Mouse (Mus musculus) embryonic facial prominence, embryonic 12.5 days (tissue): ENCODE results near the gene Smoc1. TPM values are rescaled to one million over a fixed set of nuclear protein-coding genes. Genes with fewer than 3 reads are reported as not detected.
A peak's percentile ranks its signal among the peaks of the same experiment; 100 is the strongest.

ENCODE experiments used
- ATAC-seq: fragments of 200-750 bp; cut with Nextera tagmentation; 2 replicates; pipeline ENCODE4 v1.8.0; 2017; ENCODE audit not compliant: insufficient number of reproducible peaks, insufficient read depth, low FRiP score, low TSS enrichment
- H3K27ac ChIP-seq: fragments of 300-500 bp; sonication (generic); 2 replicates; pipeline ENCODE4 v1.5.1; 2016; ENCODE audit warnings: mild to moderate bottlenecking
- H3K27me3 ChIP-seq: fragments of 300-500 bp; sonication (generic); 2 replicates; pipeline ENCODE4 v1.6.1; 2016; ENCODE audit warnings: mild to moderate bottlenecking, moderate library complexity
- H3K36me3 ChIP-seq: fragments of 300-500 bp; sonication (generic); 2 replicates; pipeline ENCODE4 v1.6.1; 2016; ENCODE audit warnings: mild to moderate bottlenecking
- H3K4me1 ChIP-seq: fragments of 300-500 bp; sonication (generic); 2 replicates; pipeline ENCODE4 v1.6.1; 2016
- H3K4me2 ChIP-seq: fragments of 300-500 bp; sonication (generic); replicated peaks from 2 replicates; pipeline ENCODE4 v1.6.1; 2016; ENCODE audit warnings: mild to moderate bottlenecking, moderate library complexity
- H3K4me3 ChIP-seq: fragments of 300-500 bp; sonication (generic); 2 replicates; pipeline ENCODE4 v1.5.1; 2016; ENCODE audit warnings: mild to moderate bottlenecking
- H3K9ac ChIP-seq: fragments of 300-500 bp; sonication (generic); 2 replicates; pipeline ENCODE4 v1.6.1; 2016; ENCODE audit warnings: mild to moderate bottlenecking, moderate library complexity
- H3K9me3 ChIP-seq: fragments of 300-500 bp; sonication (generic); 2 replicates; pipeline ENCODE4 v1.6.1; 2016; ENCODE audit warnings: mild to moderate bottlenecking, moderate library complexity
- WGBS: fragments of 180-500 bp; shearing (Covaris S2); methylation state at CpG from one replicate; pipeline ENCODE4 v1.1.7; 2016; 5-methylcytosine and 5-hydroxymethylcytosine counted together
- polyA plus RNA-seq: library from polyadenylated mRNA; unstranded; fragments of >200 nt; fragmentation: Nextera tagmentation; extraction: Ambion mirVana; gene quantifications from 2 replicates; pipeline ENCODE4 v1.2.1, GENCODE M21; 2016

Gene Smoc1
- 14.7 and 15.8 TPM in 2 replicates for polyA plus RNA-seq

DNA sequence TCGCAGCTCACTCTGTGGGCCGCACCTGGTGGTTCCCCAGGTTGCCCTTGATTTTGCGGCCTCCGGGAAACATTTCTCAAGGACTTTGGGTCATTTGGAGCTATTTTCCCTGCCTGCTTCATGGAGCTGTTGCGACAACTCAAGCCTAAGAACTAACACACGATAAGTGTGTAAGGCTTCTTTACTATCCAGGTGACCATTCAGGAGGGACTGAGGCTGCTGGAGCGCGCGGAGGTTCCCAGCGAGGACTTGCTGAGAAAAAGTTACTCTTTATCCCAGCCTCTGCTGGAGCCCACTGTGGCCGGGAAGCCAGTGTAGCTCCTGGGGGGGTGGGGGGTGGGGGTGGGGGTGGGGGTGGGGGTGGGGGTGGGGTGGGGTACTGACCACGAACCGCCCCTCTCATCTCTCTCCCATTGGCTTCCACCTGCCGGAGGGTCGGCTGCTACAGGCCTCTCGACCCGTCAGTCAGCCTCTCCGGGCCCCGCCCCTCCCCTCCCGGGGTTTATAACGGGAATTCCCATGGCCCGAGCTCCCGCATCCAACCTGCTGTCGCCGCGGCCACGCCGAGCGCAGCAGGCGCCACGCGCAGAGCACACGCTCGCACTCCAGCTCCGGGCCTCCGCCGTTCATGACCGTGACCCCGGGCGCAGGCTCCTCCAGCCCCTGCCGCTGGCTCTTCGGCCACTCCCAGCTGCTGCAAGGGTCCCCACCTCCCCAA is at the start of gene Smoc1:
Gene Smoc1 (plus strand): TSS at position 532 of the 718 bp plus-strand sequence.
- Histone ChIP-seq H3K27me3 (peaks cover 8% of the 10 kb centered on the region; the same call in 1 of the 2 replicates), H3K4me2 (peak within 1 kb of the TSS; percentile 98), H3K36me3 (no peaks in the 10 kb centered on the region), H3K9me3 (no peaks in the 10 kb centered on the region), H3K4me3 (peak within 1 kb of the TSS; percentile 72), H3K9ac (peak within 1 kb of the TSS; percentile 54), H3K4me1 (peaks cover 39% of the 10 kb centered on the region), H3K27ac (no peak within 1 kb of the TSS)
- ATAC-seq = peak; percentile 80
- WGBS = 5% methylated on average over 38 of the region's 42 CpGs

- Histone ChIP-seq H3K27ac (no peak overlapping the region), H3K36me3 (no peaks in the 10 kb centered on the region), H3K4me3 (no peak overlapping the region), H3K27me3 (no peaks in the 10 kb centered on the region), H3K9ac (no peak overlapping the region), H3K4me2 (no peak overlapping the region), H3K4me1 (no peaks in the 10 kb centered on the region), H3K9me3 (no peaks in the 10 kb centered on the region)
- 2% methylated on average over 7 of the region's 7 CpGs for WGBS
- no peak for ATAC-seq
Measured at GRCm38 (mm10) chr12:80982326-80982725, 44.3 kb upstream of the Smoc1 start.

GRCm38 (mm10) chr12:80983695-80984094 is 42.9 kb upstream of the Smoc1 start:
- H3K4me2 ChIP-seq = no peak overlapping the region
- H3K4me1 ChIP-seq = no peaks in the 10 kb centered on the region
- no peak overlapping the region for H3K4me3 ChIP-seq
- no peaks in the 10 kb centered on the region for H3K36me3 ChIP-seq
- no peak for ATAC-seq
- H3K9ac ChIP-seq = no peak overlapping the region
- no peak overlapping the region for H3K27ac ChIP-seq
- no peaks in the 10 kb centered on the region for H3K27me3 ChIP-seq
- 80% methylated on average over 9 of the region's 9 CpGs for WGBS
- H3K9me3 ChIP-seq = no peaks in the 10 kb centered on the region

DNA sequence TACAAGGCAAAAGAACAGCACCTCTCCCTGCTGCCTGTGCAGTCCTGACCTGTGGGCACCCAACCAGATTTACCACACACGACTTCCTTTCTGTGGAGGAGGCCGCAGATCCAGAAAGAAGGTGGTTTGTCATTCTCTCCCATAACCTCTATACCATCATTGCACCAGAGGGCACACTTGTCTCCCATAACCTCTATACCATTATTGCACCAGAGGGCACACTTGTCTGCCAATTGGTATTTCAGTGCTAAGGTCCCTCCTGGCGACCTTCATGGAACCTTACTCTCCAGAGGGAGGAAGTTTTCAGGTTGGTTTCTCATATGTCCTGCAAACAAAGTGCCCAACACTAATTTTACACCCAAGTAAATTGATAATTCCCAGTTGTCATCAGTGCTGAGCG is 40.0 kb upstream of the Smoc1 start:
- Histone ChIP-seq H3K4me3 (no peak overlapping the region), H3K27me3 (no peaks in the 10 kb centered on the region), H3K9ac (no peak overlapping the region), H3K4me1 (no peaks in the 10 kb centered on the region), H3K27ac (no peak overlapping the region), H3K36me3 (no peaks in the 10 kb centered on the region), H3K4me2 (no peak overlapping the region), H3K9me3 (no peaks in the 10 kb centered on the region)
- no peak for ATAC-seq
- 86% methylated on average over 4 of the region's 4 CpGs for WGBS

DNA sequence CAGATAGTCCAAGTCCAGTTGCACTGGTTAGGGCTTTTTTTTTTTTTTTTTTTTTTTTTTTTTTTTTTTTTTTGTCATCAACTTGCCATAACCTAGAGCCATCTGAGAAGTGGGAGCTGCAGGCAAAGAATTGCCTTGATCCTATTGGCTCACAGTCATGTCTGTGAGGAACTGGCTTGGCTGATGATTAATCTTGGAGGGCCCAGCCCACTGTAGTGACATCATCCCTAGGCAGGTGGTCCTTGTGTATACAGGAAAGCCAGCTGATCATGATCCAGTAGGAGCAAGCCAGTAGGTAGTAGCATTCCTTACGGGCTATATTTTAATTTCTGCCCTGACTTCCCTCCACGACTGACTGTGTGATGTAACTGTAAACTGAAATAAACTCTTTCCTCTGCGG is 38.3 kb upstream of the Smoc1 start:
- H3K4me1 ChIP-seq = no peaks in the 10 kb centered on the region
- WGBS = 90% methylated on average over 3 of the region's 3 CpGs
- no peaks in the 10 kb centered on the region for H3K27me3 ChIP-seq
- no peak overlapping the region for H3K27ac ChIP-seq
- no peak overlapping the region for H3K4me2 ChIP-seq
- no peak overlapping the region for H3K4me3 ChIP-seq
- H3K36me3 ChIP-seq = no peaks in the 10 kb centered on the region
- no peak for ATAC-seq
- H3K9me3 ChIP-seq = no peaks in the 10 kb centered on the region
- no peak overlapping the region for H3K9ac ChIP-seq

DNA sequence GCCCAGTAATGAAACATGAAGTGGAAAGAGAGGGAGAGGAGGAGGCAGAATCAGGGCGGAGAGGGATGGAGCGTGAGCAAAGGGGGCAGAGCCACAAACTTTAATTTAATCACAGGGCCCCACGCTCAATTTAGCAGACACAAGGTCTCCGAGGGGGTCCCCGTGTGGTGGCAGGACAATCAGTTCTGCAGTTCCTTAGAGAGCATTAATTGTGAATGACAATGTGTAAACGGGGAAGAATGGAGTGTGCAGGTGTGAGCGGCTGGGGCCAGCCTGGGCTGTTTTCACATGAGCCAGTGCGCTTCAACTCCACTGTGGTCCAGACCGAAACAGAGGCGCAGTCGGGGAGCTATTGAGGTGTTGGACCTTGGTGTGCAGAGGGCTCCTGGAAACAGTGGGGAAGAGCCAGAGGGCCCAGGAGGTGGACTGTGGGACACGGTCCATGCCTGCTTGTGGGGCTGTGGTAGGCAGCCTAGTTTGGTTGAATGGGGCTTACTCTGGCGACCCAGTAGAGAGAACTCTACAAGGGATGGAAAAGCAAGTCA is 35.6 kb upstream of the Smoc1 start:
- H3K27ac ChIP-seq = no peak overlapping the region
- ATAC-seq = no peak
- H3K9ac ChIP-seq = no peak overlapping the region
- WGBS = 77% methylated on average over 13 of the region's 13 CpGs
- no peak overlapping the region for H3K4me2 ChIP-seq
- no peaks in the 10 kb centered on the region for H3K27me3 ChIP-seq
- H3K4me1 ChIP-seq = no peaks in the 10 kb centered on the region
- H3K9me3 ChIP-seq = peaks cover 5% of the 10 kb centered on the region; the same call in 1 of the 2 replicates
- H3K36me3 ChIP-seq = no peaks in the 10 kb centered on the region
- no peak overlapping the region for H3K4me3 ChIP-seq

DNA sequence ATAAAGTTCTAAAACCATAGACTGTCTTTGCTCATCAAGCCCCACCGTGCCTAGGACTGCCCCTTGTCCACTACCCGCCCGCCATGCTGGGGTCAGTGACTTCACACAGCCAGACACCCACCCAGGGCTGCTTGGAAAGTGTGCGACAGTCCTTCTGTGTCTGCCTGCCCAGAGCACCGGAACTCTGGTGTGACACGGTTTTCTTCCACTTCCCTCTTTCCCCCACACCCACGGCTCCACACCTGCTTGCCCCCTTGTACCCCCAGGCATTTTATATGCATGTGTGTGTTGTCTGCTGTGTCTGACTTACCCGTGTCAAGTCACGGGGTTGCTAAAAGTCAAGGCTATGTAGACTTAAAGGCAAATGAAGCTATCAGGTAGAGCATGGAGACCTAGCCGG is 34.8 kb upstream of the Smoc1 start:
- no peaks in the 10 kb centered on the region for H3K4me1 ChIP-seq
- no peak overlapping the region for H3K9ac ChIP-seq
- no peak overlapping the region for H3K4me3 ChIP-seq
- no peaks in the 10 kb centered on the region for H3K36me3 ChIP-seq
- WGBS = 83% methylated on average over 10 of the region's 10 CpGs
- no peaks in the 10 kb centered on the region for H3K27me3 ChIP-seq
- no peak overlapping the region for H3K27ac ChIP-seq
- ATAC-seq = no peak
- no peak overlapping the region for H3K4me2 ChIP-seq
- peaks cover 5% of the 10 kb centered on the region; the same call in 1 of the 2 replicates for H3K9me3 ChIP-seq

DNA sequence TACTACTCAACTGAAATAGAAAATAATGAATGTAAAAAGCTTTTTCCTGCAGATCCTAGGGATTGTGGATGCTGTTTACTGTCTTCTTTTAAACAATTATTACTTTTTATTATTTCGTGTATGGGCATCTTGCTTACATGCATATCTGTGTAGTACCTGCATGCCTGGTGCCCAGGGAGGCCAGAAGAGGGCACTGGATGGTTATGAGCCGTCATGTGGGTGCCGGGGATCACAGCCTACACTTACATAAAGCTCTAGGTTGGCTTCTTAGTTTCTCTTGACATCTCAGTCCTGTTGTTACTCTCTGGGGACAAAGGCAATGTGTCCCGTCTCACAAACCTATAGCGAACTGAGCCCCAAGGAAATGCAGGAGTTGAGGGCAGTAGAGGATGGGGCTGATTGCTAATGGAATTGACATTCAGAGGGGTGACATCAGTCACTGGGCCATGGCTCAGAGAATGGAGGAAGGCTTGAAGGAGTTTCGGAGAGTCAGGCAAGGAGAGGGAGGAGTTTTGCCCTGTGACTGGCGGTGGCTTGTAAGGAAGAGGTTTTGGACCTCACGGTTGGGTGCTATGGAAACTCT is 34.0 kb upstream of the Smoc1 start:
- 83% methylated on average over 8 of the region's 8 CpGs for WGBS
- H3K4me1 ChIP-seq = no peaks in the 10 kb centered on the region
- no peaks in the 10 kb centered on the region for H3K27me3 ChIP-seq
- no peak overlapping the region for H3K4me2 ChIP-seq
- H3K4me3 ChIP-seq = no peak overlapping the region
- no peak overlapping the region for H3K9ac ChIP-seq
- H3K36me3 ChIP-seq = no peaks in the 10 kb centered on the region
- ATAC-seq = no peak
- H3K9me3 ChIP-seq = peaks cover 5% of the 10 kb centered on the region; the same call in 1 of the 2 replicates
- H3K27ac ChIP-seq = no peak overlapping the region

DNA sequence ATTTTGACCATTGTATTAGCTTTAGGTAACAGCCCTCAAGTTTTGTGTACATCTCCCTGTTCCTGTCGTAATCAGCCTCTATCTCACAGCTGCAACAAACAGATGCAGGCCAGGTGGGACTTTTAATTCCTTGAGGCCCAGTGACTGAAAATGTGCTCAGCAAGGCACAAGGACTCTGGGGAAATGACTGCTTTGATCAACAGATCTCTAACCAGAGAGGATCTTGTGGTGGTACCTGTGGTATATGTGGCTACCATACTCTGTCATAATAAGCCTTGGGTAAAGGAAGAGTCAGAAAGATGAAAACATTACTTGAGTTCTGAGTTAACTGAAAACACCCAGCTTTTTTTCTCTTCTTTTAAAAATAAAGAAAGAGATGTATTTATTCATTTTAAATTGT is 32.8 kb upstream of the Smoc1 start:
- no peaks in the 10 kb centered on the region for H3K27me3 ChIP-seq
- no peak overlapping the region; the same call in 1 of the 2 replicates for H3K27ac ChIP-seq
- no peaks in the 10 kb centered on the region for H3K36me3 ChIP-seq
- WGBS = 60% methylated on average over 1 of the region's 1 CpGs
- H3K4me3 ChIP-seq = no peak overlapping the region
- no peak for ATAC-seq
- H3K4me1 ChIP-seq = 0 out of 2 replicates have a peak, but pooled peaks cover 6% of the 10 kb centered on the region
- peaks cover 5% of the 10 kb centered on the region; the same call in 1 of the 2 replicates for H3K9me3 ChIP-seq
- no peak overlapping the region for H3K4me2 ChIP-seq
- H3K9ac ChIP-seq = no peak overlapping the region

DNA sequence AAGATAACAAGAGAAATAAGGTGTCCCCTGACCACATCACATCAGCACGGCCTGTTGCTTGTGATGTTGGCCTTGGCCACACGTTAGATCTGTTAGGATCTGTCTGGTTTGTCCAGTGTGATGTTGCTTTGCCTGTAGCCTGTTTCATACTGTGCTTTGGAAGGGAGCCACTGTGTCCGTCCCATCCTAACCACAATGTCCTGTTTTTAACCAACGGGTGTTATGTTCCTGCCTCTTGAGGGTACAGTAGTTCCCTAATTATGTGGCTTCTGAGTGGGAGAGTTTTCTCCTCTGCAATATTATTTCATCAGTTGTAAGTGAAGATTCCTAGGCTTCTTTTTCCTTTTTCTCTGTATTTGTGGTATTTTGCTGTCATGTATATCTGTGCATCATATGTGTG is 31.3 kb upstream of the Smoc1 start:
- no peaks in the 10 kb centered on the region for H3K36me3 ChIP-seq
- H3K27ac ChIP-seq = no peak overlapping the region
- H3K27me3 ChIP-seq = 0 out of 2 replicates have a peak, but pooled peaks cover 7% of the 10 kb centered on the region
- ATAC-seq = no peak
- WGBS = 85% methylated on average over 4 of the region's 4 CpGs
- no peak overlapping the region for H3K4me3 ChIP-seq
- peaks cover 5% of the 10 kb centered on the region; the same call in 1 of the 2 replicates for H3K9me3 ChIP-seq
- H3K9ac ChIP-seq = no peak overlapping the region
- H3K4me2 ChIP-seq = no peak overlapping the region
- peaks cover 14% of the 10 kb centered on the region; the same call in 1 of the 2 replicates for H3K4me1 ChIP-seq

DNA sequence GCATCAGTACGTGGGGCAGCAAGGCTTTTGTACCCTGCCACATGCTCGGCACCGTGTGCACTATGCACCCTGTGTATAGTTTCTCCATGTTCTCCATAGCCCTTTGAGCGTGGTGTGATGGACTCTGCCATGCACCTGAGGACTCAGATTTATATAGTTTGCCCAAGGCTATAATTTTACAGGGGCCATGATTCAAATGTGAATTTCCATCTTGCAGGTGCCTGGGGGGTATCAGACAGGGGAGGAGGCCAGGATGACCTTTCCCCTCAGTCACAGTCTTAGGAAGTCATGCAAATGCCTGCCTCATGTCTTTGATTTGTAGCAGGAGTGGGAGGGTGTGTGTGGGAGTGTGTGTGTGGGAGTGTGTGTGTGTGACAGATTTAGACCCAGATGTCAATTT is 29.0 kb upstream of the Smoc1 start:
- Histone ChIP-seq H3K4me3 (no peak overlapping the region), H3K27me3 (0 out of 2 replicates have a peak, but pooled peaks cover 7% of the 10 kb centered on the region), H3K36me3 (no peaks in the 10 kb centered on the region), H3K27ac (no peak overlapping the region), H3K4me2 (no peak overlapping the region), H3K9me3 (peaks cover 5% of the 10 kb centered on the region; the same call in 1 of the 2 replicates), H3K9ac (no peak overlapping the region), H3K4me1 (peaks cover 14% of the 10 kb centered on the region; the same call in 1 of the 2 replicates)
- 55% methylated on average over 4 of the region's 4 CpGs for WGBS
- no peak for ATAC-seq
